Mouse (Mus musculus) ES-E14 (cell line): Measurements from ENCODE around the gene Tra2a.

Source experiments
- HCFC1 ChIP-seq: IDR thresholded peaks from 2 replicates; pipeline ENCODE4 v1.6.1; 2012; ENCODE audit warnings: low read length, inconsistent platforms, borderline replicate concordance; ENCODE audit not compliant: insufficient read depth
- MAFK ChIP-seq: IDR thresholded peaks from 2 replicates; pipeline ENCODE4 v1.6.1; 2014; ENCODE audit warnings: mild to moderate bottlenecking, low read depth, low read length, inconsistent platforms; ENCODE audit not compliant: insufficient read depth

DNA sequence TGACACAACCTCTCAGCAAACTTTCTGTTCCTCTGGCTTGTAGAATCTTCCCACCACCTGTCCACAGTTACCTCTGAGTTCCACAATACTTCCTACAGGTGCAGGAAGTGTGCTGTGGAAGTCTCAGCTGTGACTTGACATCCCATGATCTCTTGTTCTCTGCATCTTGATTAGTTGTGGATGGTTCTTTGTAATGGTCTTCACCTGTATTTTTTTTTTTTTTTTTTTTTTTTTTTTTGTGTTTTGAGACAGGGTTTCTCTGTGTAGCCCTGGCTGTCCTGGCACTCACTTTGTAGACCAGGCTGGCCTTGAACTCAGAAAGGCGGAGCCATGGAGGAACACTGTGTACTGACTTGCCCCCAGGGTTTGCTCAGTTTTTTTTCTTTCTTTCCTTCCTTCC lies 22.3 kb downstream of the Tra2a start:
- no peak for TF ChIP-seq HCFC1
- no peak for TF ChIP-seq MAFK
